Mouse (Mus musculus) brain, adult 2 months (tissue): ENCODE data around the gene Map3k12.

Source experiments
- DNase-seq: peaks from one replicate; pipeline ENCODE4 v3.0.0; 2011; ENCODE audit warnings: low read depth, low spot score

Gene Map3k12

DNA sequence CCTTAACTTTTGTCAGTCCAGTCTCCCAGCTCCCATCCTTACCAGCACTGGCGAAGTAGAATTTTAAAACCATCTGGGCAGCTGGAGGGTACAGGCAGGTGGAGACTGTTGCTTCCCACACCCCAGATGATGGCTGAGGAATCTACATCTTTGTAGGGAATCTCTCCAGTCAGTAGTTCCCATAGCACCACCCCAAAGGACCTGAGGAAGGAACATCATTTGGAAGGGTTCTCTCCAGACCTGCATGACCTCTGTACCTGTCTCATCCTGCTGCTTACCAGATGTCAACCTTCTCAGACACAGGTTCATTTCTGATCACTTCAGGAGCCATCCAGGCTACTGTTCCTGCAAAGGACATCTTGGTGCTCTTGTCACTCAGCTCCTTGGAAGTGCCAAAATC, 13.4 kb downstream of the Map3k12 start, which contains the start of gene Gm10337:
Gm10337 (plus strand) TSS at position 276 of the 400 bp plus-strand sequence.
- DNase-seq: no peak

DNA sequence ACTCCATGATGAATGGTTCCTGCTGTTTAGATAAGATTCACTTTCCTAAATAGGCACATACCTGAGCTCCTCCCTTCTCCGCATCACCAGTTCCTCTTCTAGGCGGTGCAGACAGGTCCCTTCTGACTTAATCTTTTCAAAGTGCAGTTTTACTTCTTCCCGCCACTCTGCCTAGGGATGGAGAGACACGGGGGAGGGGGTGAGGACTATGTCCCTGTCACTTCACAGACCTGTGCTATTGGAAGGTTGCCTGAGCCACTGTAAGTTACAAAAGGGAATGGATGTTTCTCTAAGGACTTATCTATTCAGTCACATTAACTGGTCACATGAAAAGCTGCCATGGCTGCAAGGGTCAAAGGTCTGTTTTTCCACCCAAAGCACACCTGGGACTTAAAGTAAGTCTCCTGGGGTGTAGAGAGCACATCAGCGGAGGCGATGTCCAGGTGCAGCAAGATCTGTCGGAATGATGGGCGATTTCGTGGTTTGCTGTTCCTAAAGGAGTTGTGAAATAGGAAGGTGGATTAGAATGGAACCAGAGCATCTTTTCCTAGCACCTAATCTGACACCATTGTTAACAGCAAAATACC, 14.5 kb downstream of the Map3k12 start:
- DNase-seq: no peak

DNA sequence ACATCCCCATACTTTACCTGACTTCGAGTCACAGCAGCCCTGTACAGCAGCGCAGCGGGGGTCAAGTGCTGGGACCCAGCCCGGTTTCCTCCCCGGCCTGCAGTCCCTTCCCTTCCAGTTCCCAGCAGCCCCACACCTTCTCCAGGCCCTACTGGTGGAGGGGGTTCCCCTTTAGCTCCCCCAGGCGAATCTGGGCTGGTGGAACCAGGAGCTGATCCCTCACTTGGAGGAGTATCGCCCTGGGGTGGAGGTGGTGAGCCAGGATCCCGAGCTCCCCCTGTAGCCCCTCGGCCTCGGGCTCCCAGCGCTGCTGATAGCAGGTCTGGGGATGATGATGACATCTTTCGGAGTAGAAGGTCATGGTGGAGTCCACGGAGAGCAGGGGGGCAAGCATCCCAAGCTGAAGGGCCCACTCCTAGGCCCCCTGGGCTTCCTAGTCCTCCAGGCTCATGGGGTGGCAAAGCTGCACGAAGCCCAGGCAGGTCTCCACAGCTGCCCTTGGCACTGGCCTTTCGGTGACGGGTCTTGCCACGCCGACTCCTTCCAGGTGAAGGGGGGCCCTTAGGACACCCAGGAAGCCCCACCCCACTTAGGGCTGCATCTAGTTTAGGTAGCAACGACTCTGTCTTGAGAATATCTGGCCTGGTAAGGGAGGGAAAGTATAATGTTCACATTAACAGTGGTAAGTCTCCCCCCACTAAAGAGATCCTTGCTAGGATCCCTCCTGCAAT, 15.6 kb downstream of the Map3k12 start:
- DNase-seq: no peak

DNA sequence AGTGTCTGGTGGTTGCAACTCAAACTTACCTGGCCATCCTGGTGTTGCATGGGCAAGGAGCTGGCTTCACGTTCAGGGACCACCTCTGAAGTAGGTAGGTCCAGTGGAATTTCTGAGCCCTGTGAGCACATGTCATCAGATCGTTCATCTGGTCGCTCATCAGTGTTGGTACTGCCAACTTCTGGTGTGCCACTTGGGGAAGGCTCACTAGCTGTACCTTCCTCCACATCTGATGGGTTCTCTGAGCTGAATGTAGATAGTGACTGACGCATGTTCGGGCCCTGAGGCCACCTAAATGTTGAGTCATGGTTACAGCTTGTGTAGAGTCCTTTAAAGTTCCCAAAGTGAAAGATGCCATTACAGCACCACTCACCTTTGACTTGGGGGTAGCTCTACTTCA, 16.4 kb downstream of the Map3k12 start:
- no peak for DNase-seq

DNA sequence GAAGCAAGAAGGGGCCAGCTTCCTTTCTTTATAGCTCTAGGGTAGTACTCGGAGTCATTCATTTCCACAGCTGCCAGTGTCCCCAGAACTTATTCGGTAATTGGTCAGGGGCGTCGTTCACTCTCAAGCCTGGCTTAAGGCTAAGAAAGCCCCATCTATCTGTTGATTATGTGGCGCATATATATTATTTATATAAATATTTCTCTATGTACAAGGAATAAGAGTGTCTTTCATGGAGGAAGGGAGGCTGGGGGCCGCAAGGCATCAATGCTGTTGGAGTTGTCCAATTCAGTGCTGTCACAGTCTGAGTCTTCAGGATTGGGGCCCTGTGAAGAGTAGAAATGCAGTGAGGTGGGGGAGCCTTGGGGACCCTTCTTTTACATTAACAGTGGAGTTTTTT, 17.0 kb downstream of the Map3k12 start:
- no peak for DNase-seq

DNA sequence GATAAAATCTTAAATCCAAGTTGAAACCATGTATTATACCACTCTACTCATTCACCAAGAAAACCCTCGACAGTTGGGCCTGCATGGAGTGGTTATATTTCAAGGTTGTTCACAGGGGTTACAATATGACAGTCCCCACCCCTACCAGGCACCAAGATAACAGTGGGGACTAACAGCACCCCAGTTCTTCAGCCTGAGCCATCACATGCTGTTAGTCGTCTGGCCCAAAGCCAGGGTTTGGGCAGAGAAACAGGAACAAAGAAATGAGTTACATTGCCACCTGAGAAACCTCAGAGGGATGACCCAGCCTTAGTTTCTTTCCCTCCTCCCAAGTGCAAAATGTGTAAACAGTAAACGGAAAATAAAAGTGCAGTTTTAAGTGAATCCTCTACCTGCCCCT, 17.5 kb downstream of the Map3k12 start:
- peak; percentile 47 for DNase-seq

DNA sequence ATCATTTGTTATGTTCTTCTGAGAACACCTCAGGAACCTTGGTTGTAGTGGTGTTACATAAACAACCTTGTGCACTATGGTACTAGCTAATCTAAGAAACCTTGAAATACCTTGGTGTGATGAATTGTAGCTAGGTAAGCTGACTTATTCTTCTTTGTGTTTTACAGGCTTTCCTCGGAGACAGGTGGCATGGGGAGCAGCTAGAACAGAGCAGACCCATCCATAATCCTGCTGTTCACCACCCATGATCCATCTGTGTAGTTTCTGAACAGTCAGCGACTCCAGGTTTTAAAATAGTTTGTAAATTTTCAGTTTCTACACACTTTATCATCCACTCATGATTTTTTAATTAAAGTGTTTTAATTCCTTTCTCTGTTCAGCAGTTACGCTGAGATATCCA, 18.5 kb downstream of the Map3k12 start:
- peak; percentile 61 for DNase-seq

DNA sequence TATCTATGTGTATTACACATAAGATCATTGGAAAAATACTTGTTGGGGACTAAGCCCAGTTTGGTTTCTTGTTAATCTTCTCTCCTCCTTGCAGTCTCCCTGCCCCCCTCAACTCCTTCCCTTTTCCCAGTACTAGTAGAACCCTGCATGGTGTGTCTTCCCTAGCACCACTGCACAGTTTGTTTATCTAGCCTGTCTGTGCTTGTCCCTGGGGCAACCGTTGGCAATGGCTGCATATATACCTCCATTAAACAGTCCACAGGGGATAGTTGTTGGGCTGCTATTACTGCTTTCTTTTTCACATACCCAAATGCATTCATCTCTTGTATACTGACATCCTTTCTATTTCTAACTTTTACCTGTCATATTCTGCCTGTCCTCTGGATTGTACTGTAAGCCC, 29.2 kb downstream of the Map3k12 start:
- DNase-seq: no peak

DNA sequence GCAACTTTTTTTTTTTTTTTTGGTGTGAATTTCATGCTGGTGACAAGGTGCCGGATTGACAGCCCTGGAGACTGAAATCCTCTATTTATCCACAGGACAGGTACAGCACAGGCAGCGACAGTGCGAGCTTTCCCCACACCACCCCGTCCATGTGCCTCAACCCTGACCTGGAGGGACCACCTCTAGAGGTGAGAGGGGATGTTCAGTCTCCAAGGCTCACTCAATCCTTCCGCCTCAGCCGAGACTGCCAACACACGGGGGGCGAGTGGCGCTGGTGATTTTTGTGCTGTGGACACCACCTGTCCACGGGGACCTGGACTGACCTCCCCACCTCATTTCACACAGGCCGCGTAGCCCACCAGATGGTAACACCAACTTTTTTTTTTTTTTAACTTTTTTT, 31.0 kb downstream of the Map3k12 start:
- DNase-seq: no peak

DNA sequence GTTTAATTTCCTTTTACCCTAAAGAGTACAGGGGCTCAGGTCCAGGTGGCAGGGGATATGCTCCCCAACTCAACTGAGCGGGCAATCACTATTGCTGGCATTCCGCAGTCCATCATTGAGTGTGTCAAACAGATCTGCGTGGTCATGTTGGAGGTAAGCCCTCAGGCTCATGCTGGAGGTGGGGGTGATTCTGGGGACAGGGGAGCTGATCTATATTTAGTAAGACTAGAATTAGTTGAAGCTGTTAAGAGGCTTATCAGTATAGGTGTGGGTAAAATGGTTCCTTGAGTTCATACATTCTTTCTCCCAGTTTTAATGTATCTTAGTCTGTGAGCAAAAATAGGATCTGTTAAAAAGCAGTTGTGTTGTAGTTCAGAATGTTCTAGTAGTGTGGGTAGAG, 33.7 kb downstream of the Map3k12 start:
- DNase-seq: no peak

DNA sequence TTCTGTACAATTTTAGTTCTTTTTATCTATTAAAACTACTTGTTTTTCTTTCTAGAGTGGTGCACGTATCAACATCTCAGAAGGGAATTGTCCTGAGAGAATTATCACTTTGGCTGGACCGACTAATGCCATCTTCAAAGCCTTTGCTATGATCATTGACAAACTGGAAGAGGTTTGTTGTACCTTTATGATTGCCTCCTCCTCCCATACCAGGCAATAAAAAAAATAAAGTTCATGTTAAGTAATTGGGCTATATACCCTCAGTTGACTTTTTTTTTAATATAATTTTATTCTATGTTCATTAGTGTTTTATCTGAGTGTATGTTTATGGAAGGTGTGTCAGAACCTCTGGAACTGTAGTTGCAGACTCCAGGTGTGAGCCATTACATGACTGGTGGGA, 42.3 kb downstream of the Map3k12 start:
- DNase-seq: no peak

DNA sequence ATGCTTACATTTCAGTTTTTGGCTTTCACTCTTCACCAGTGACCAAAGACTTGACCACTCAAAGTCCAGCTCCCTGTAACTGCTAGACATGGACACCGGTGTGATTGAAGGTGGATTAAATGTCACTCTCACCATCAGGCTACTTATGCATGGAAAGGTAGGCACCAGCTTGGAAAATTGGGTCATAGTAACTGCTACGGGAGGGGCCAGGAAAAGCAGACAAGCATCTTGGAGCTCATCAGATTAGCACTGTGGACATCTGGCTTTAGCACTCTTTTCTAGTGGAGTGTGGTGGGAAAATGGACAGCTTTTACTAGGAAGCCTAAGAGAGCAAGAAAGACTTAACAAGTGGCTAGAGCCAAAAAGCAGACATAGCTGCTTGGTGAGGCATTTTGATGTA, 43.6 kb downstream of the Map3k12 start:
- peak; percentile 53 for DNase-seq

DNA sequence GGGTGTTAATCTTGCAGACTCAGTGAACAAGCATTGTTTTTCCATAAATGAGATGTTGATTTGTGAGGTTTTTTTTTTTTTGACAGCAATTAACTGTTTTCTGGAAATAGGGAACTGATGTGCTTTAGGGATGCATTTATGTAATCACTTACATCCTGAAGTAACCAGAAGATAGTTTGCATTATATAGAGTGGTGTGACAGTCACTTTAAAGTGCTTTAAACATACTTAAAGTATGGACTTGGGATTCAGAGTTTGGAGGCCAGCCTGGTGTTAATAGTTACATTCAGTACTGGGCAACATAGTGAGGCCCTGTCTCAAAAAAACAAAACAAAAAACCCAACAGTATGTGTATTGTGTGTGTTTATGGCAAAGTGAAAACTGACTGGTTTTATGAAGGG, 45.1 kb downstream of the Map3k12 start:
- DNase-seq: no peak

DNA sequence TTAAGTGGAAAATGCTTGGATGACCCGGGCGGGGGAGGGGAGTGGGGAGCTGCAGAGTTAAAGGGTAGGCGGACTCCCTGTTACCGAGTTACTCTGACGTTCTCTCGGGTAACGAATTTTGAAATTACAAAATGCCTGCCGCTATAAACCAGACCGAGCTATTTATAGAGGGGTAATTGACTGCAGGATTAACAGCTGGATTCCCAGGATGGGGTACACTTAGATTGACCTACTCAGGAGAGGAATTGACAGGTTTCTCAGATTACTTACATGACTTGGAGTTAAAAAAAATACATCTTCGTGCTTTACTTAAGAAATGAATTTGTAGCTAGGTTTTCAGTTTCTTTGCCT, 45.6 kb downstream of the Map3k12 start:
- no peak for DNase-seq

DNA sequence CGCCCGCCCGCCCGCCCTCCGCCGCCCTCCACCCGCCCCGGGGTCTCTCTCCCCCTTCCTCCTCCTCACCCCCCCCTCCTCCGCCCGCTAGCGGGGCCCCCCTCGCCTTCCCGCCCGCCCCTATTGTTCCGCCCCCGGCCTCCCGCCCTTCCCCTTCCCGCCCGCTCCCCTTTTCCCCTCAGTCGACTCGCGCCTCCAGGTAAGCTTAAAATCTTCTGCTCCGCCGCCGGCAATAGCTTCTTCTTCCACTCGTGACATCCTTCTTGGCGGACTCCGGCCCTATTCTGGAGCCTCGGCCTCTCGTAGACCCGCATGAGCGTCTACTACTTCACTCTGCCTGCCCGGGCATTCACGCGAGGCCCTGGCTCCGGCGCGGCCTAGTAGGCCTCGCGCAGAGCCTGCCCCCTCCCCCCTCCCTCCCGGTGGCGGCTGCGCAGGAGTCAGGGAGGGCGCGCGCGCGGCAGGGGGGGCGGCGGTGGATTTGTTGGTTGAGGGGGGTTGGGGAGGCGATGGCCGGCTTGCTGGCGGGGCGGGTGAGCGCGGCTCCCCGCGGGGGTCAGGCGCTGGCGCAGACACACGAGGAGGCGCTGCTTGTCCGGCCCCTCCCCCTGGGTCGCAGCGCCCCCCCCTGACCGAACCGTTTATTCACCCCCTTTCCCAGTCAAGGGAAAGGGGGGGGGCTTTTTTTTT, 46.1 kb downstream of the Map3k12 start:
- peak; percentile 93 for DNase-seq

DNA sequence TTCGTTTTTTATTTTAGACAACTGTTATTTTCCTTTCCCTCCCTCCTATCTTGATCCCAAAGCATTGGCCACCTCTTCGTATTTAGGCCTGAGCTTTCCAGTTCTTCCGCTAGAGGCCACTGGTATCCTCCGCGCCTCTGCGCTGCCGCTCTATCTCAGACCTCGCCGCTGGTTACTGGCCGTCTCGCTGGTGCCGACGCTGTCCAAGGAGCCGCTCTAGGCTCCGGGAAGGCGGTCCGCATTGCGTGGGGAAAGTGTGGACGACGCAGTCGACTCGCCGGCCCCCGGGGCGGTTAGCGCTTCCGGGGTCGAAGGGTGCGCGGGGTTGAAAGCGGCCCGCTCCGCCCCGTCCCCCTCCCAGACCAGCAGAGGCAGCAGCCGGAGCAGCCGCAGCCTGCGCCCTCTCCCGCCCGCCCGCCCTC, 46.7 kb downstream of the Map3k12 start, which contains the start of gene Pcbp2:
Pcbp2 (plus strand) TSS at position 357 of the 422 bp plus-strand sequence.
- DNase-seq: peak; percentile 99

DNA sequence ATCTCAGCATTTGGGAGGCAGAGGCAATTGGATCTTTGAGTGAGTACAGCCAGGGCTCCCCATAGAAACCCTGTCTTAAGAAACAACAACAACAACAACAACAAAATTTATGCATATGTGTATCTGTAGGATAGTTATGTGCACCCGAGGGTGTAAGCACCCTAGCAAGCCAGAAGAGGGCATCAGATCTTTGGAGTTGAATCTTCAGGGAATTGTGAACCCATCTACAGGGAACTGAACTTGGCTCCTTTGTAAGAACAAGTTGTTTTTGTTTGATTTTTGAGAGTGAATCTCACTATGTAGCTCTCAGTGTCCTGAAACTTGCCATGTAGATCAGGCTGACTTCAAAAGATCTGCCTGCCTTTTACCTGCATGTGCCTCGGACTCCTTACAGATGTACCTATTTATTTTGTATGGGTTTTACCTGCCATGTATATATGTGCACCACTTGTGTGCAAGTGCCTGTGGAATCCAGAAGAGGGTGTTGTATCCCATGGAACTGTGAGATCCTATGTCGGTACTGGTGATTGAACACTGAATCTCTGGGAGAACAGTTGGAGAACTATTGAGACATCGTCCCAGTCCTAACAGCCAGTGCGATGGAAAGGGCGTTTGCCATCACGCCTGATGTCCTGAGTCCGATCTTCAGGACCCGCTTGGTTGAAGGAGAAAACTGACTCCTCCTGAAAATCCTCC, 48.0 kb downstream of the Map3k12 start:
- no peak for DNase-seq

DNA sequence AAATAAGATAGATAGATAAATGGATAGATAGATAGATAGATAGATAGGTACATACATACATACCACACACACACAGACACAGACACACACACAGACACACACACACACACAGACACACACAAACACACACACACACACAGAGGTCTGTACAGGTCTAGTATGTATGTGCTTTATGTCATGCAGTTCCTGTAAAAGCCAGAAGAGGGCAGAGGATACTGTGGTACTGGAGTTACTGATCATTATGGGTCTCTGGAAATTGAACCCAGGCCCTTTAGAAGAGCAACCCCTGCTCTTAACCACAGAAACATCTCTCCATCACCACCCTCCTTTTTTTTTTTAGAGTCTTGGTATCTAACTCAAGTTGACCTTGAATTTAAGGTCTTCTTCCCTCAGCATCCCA, 53.2 kb downstream of the Map3k12 start:
- DNase-seq: peak; percentile 22

DNA sequence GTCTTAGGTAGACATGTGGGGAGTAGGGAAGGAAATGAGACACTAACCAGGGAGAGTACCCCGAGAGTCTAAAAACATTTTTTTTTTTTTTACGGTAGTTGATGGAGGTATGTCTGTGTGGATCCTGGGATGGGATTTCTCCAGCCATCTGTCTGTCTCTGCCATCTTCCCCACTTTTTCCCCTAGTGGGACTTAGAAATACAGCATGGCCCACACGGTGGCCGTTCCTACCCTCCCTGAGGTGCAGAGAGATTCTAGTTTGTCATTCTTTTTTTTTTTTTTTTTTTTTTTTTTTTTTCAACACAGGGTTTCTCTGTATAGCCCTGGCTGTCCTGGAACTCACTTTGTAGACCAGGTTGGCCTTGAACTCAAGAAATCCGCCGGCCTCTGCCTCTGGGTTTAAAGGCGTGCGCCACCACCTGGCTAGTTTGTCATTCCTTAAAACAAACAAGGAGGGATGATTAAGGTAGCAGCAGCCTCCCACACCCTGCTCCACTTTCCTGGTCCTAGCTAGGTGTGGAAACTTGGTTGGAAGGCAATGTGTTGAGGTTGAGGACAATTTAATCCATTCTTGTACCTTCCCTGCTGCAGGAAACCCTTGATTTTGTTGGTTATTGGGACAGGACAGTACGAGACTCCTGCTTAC, 55.3 kb downstream of the Map3k12 start:
- no peak for DNase-seq

DNA sequence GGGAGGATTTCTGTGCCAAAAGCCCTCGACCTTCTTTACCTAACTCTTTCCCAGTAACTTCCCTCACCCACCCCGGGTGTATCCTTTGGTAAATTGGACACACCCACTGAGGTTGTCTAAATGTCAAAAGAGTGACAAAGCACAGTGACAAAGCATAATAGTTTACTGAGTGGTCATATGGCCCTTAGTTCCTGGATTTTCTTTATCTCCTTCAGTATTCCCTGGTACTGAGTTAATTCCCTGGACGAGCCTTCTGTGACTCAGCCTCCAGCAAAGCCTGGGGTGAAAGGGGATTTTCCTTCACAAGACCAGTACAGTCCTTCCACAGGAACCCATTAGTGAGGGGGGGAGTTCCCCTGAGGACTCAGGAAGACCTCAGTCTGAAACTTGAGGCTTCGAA, 55.9 kb downstream of the Map3k12 start:
- DNase-seq: no peak

DNA sequence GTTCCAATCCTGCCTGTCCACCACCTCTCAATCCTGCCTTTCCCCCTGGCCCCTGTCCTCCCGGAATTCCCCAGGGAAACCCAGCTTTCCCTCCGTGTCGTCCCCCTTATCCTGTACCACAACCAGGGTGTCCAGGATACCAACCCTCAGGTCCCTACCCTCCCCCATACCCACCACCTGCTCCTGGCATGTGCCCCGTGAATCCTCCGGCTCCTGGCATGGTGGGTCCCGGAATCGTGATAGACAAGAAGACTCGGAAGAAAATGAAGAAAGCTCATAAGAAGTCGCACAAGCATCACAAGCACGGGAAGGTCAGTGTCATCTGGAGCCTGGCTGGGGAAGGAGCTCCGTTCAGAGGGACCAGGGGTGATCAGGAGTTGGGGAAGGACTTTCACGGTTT, 56.5 kb downstream of the Map3k12 start:
- DNase-seq: no peak

DNA sequence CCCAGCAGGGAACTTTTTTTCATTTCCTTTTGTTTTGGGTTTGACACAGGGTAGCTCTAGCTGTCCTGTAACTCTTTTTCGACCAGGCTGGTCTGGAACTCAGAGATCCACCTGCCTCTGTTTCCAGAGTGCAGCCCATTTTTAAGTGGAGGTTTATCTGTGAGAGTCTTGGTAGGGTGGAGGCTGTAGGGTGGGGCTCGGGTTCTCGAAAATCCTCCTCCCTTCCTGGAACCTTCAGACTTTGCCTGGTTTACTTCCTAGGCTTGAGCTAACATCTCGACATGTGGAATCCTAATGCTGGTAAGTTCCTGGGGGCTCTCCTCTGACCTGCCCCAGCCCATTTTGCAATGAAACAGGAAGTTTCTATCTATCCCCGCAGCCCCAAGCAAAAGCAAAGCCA, 57.0 kb downstream of the Map3k12 start:
- no peak for DNase-seq
